Mouse (Mus musculus) spleen, adult 2 months (tissue): ENCODE data around the gene Itpr3.

Source experiments
- CTCF ChIP-seq: fragments of 200-500 bp; IDR thresholded peaks from 2 replicates; pipeline ENCODE4 v1.5.1; 2011; ENCODE audit warnings: mild to moderate bottlenecking, inconsistent platforms; ENCODE audit not compliant: insufficient read depth, insufficient read length, insufficient replicate concordance; ENCODE audit errors: extremely low read depth
- POLR2A ChIP-seq: fragments of 200-500 bp; IDR thresholded peaks from 2 replicates; pipeline ENCODE4 v1.6.1; 2011; ENCODE audit warnings: low read depth, low read length, inconsistent platforms

- peak; percentile 53 for TF ChIP-seq POLR2A
- peak; percentile 62; the same call in 1 of the 2 replicates for TF ChIP-seq CTCF
Measured at GRCm38 (mm10) chr17:27133551-27134141, 76.5 kb downstream of the Itpr3 start, which contains the start of gene Uqcc2.
